Mouse (Mus musculus) bone marrow, adult 2 months (tissue): ENCODE data around the gene Anxa7. TPM values are rescaled to one million over a fixed set of nuclear protein-coding genes. Genes with fewer than 3 reads are reported as not detected.

Experiments used
- H3K27ac ChIP-seq: fragments of 200-500 bp; 2 replicates; pipeline ENCODE4 v1.5.1; 2012; ENCODE audit warnings: low read depth, mild to moderate bottlenecking, control low read depth, inconsistent platforms, low read length; ENCODE audit not compliant: control insufficient read depth, poor library complexity, insufficient read depth
- H3K4me1 ChIP-seq: fragments of 200-500 bp; 2 replicates; pipeline ENCODE4 v1.6.1; 2011; ENCODE audit warnings: low read length; ENCODE audit not compliant: control insufficient read depth, insufficient read depth
- H3K4me3 ChIP-seq: fragments of 200-500 bp; replicated peaks from 2 replicates; pipeline ENCODE3; 2011; ENCODE audit warnings: mild to moderate bottlenecking, low read depth, low read length, control low read depth; ENCODE audit not compliant: control insufficient read depth
- CTCF ChIP-seq: fragments of 200-500 bp; IDR thresholded peaks from 2 replicates; pipeline ENCODE4 v1.5.1; 2011; ENCODE audit warnings: low read length, control low read depth; ENCODE audit not compliant: control insufficient read depth, insufficient read depth
- POLR2A ChIP-seq: fragments of 200-500 bp; IDR thresholded peaks from 2 replicates; pipeline ENCODE4 v1.6.1; 2011; ENCODE audit warnings: low read depth, mild to moderate bottlenecking, control low read depth, low read length, borderline replicate concordance; ENCODE audit not compliant: control insufficient read depth
- WGBS: fragments of 180-500 bp; shearing (Covaris S2); methylation state at CpG from one replicate; pipeline ENCODE4 v1.1.7; 2018; 5-methylcytosine and 5-hydroxymethylcytosine counted together
- polyA plus RNA-seq: library from polyadenylated mRNA; stranded (reverse); fragments of >200 nt; gene quantifications from 2 replicates; pipeline ENCODE4 v1.2.4, GENCODE M21; 2011; ENCODE audit warnings: low replicate concordance; ENCODE audit not compliant: missing spikeins, insufficient read depth, insufficient read length

The Anxa7 gene
- polyA plus RNA-seq, 1 experiment = 34.6 TPM

- no peaks in the 10 kb centered on the region for H3K4me1 ChIP-seq
- no peak overlapping the region for H3K27ac ChIP-seq
- H3K4me3 ChIP-seq = no peak overlapping the region
- 22% methylated on average over 1 of the region's 1 CpGs for WGBS
- TF ChIP-seq POLR2A = no peak
- TF ChIP-seq CTCF = no peak
Observed at GRCm38 (mm10) chr14:20428593-20428992, 51.3 kb downstream of the Anxa7 start.

DNA sequence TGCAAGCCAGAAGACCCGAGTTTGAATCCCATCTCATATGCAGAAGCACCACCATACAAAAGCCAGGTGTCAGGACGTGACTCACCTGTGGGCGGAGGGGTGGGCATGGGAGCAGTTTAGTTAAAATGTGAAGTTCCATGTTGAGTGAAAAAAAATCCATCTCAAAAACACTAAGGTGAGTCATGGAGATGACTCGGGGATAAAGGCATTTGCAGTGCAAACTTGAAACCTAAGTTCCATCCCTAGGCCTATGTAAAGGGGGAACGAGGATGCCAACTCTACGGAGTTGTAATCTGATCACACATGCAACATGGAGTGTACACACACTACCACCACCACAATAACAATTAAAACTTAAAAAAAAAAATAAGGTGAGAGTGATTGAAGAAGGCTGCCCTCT, 56.9 kb downstream of the Anxa7 start:
- Histone ChIP-seq H3K4me1 (no peaks in the 10 kb centered on the region), H3K27ac (no peak overlapping the region), H3K4me3 (no peak overlapping the region)
- WGBS = 76% methylated on average over 6 of the region's 6 CpGs
- no peak for TF ChIP-seq POLR2A
- no peak for TF ChIP-seq CTCF

DNA sequence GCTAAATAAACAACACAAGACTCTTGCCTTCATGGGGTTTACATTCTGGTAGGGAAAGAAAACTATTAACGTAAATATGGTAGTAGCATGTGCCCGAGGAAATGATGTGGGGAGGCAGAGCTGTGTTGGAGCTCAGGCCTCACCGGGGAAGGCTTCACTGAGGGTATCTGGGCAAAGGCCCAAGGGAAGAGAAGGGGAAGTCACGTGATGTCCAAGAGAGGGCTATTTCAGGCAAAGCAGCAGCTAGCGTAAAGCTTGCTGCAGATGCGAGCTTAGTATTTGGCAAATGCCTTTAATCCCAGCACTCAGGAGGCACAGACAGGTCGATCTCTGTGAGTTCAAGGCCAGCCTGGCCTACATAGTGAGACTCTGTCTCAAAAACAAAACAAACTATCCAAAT, 57.7 kb downstream of the Anxa7 start:
- Histone ChIP-seq H3K4me1 (no peaks in the 10 kb centered on the region), H3K27ac (no peak overlapping the region), H3K4me3 (no peak overlapping the region)
- TF ChIP-seq CTCF (no peak), POLR2A (no peak)
- 17% methylated on average over 7 of the region's 7 CpGs for WGBS

Other genes with a start within 250 kb of the Anxa7 start
- not detected in 2 replicates for gene Kcnk16, start 210.9 kb downstream of the Anxa7 start, polyA plus RNA-seq
- gene Nudt13, start 185.4 kb downstream of the Anxa7 start, polyA plus RNA-seq = 9.8 and 16.9 TPM in 2 replicates
- 11.1 and 18.7 TPM in 2 replicates for gene Ecd, start 132.0 kb downstream of the Anxa7 start, polyA plus RNA-seq
- gene Fam149b, start 132.0 kb downstream of the Anxa7 start, polyA plus RNA-seq = 6.9 and 16.8 TPM in 2 replicates
- gene Dnajc9, start 91.2 kb downstream of the Anxa7 start, polyA plus RNA-seq = 90.4 and 102 TPM in 2 replicates
- 21.8 and 78.8 TPM in 2 replicates for gene Mrps16, start 86.5 kb downstream of the Anxa7 start, polyA plus RNA-seq
- 2.5 TPM in 1 of 2 replicates, not detected in the other for gene Cfap70, start 27.9 kb downstream of the Anxa7 start, polyA plus RNA-seq
- gene Mss51, start 16.8 kb upstream of the Anxa7 start, polyA plus RNA-seq = 7.6 and 7.7 TPM in 2 replicates
- gene Ppp3cb, start 66.4 kb upstream of the Anxa7 start, polyA plus RNA-seq = 23.8 and 35.0 TPM in 2 replicates
- gene Usp54, start 160.9 kb upstream of the Anxa7 start, polyA plus RNA-seq = 2.2 and 6.4 TPM in 2 replicates
- 4.7 TPM in 1 of 2 replicates, not detected in the other for gene Myoz1, start 176.4 kb upstream of the Anxa7 start, polyA plus RNA-seq
- gene Synpo2l, start 188.2 kb upstream of the Anxa7 start, polyA plus RNA-seq = 0.70 TPM in 1 of 2 replicates, not detected in the other
- 29.8 and 49.6 TPM in 2 replicates for gene Sec24c, start 194.2 kb upstream of the Anxa7 start, polyA plus RNA-seq
- gene Fut11, start 214.8 kb upstream of the Anxa7 start, polyA plus RNA-seq = 3.6 and 5.8 TPM in 2 replicates
- gene Chchd1, start 222.9 kb upstream of the Anxa7 start, polyA plus RNA-seq = 44.3 and 106 TPM in 2 replicates
- gene Zswim8, start 227.4 kb upstream of the Anxa7 start, polyA plus RNA-seq = 48.8 and 105 TPM in 2 replicates